Mouse (Mus musculus) intestine, embryonic 15.5 days (tissue): ENCODE results near the gene Adam23. TPM values are rescaled to one million over a fixed set of nuclear protein-coding genes. Genes with fewer than 3 reads are reported as not detected.
"Not testable (repeated sequence)": the region's sequence is repeated elsewhere in the genome, so short reads cannot be mapped to it uniquely, and the experiment has no call there.

Source experiments
- ATAC-seq: fragments of 200-750 bp; cut with Nextera tagmentation; 2 replicates; pipeline ENCODE4 v1.8.0; 2017; ENCODE audit warnings: moderate TSS enrichment, moderate library complexity
- H3K27ac ChIP-seq: fragments of 300-500 bp; sonication (generic); 2 replicates; pipeline ENCODE4 v1.5.1; 2015; ENCODE audit warnings: mild to moderate bottlenecking, inconsistent platforms
- H3K27me3 ChIP-seq: fragments of 300-500 bp; sonication (generic); replicated peaks from 2 replicates; pipeline ENCODE4 v1.6.1; 2015; ENCODE audit warnings: inconsistent platforms
- H3K36me3 ChIP-seq: fragments of 300-500 bp; sonication (generic); 2 replicates; pipeline ENCODE4 v1.6.1; 2015; ENCODE audit warnings: inconsistent platforms
- H3K4me1 ChIP-seq: fragments of 300-500 bp; sonication (generic); replicated peaks from 2 replicates; pipeline ENCODE4 v1.6.1; 2015; ENCODE audit warnings: inconsistent platforms
- H3K4me2 ChIP-seq: fragments of 300-500 bp; sonication (generic); replicated peaks from 2 replicates; pipeline ENCODE4 v1.6.1; 2015; ENCODE audit warnings: mild to moderate bottlenecking, inconsistent platforms
- H3K4me3 ChIP-seq: fragments of 300-500 bp; sonication (generic); replicated peaks from 2 replicates; pipeline ENCODE4 v1.5.1; 2015; ENCODE audit warnings: inconsistent platforms
- H3K9ac ChIP-seq: fragments of 300-500 bp; sonication (generic); 2 replicates; pipeline ENCODE4 v1.6.1; 2015; ENCODE audit warnings: inconsistent platforms
- H3K9me3 ChIP-seq: fragments of 300-500 bp; sonication (generic); 2 replicates; pipeline ENCODE4 v1.6.1; 2016; ENCODE audit warnings: inconsistent platforms
- WGBS: fragments of 180-500 bp; shearing (Covaris S2); methylation state at CpG from one replicate; pipeline ENCODE4 v1.1.7; 2015; 5-methylcytosine and 5-hydroxymethylcytosine counted together
- polyA plus RNA-seq: library from polyadenylated mRNA; unstranded; fragments of >200 nt; fragmentation: Nextera tagmentation; extraction: Ambion mirVana; gene quantifications from 2 replicates; pipeline ENCODE4 v1.2.1, GENCODE M21; 2015

Adam23 gene
- polyA plus RNA-seq, 1 experiment from 2014 or later = 1.5 TPM

GRCm38 (mm10) chr1:63614594-63614993, 168.9 kb downstream of the Adam23 start:
- Histone ChIP-seq H3K4me1 (no peaks in the 10 kb centered on the region), H3K36me3 (no peaks in the 10 kb centered on the region), H3K27ac (no peak overlapping the region), H3K4me2 (no peak overlapping the region), H3K9ac (no peak overlapping the region), H3K4me3 (no peak overlapping the region), H3K27me3 (no peaks in the 10 kb centered on the region), H3K9me3 (no peaks in the 10 kb centered on the region)
- WGBS = under 1% methylated on average over 11 of the region's 11 CpGs
- no peak for ATAC-seq

- no peaks in the 10 kb centered on the region for H3K36me3 ChIP-seq
- 83% methylated on average over 3 of the region's 3 CpGs for WGBS
- no peak within 1 kb of the TSS for H3K4me2 ChIP-seq
- H3K9ac ChIP-seq = no peak within 1 kb of the TSS
- H3K27me3 ChIP-seq = no peaks in the 10 kb centered on the region
- no peak for ATAC-seq
- no peaks in the 10 kb centered on the region for H3K4me1 ChIP-seq
- H3K9me3 ChIP-seq = no peaks in the 10 kb centered on the region
- no peak within 1 kb of the TSS for H3K27ac ChIP-seq
- H3K4me3 ChIP-seq = no peak within 1 kb of the TSS
These were observed 170.0 kb downstream of the Adam23 start, which contains the start of gene Gm39653 for GRCm38 (mm10) chr1:63615668-63616067. Gene Gm39653 (plus strand): TSS chr1:63615968.

- Histone ChIP-seq H3K36me3 (no peaks in the 10 kb centered on the region), H3K4me2 (no peak overlapping the region), H3K9ac (no peak overlapping the region), H3K27ac (no peak overlapping the region), H3K4me1 (no peaks in the 10 kb centered on the region), H3K9me3 (0 out of 2 replicates have a peak, but pooled peaks cover 4% of the 10 kb centered on the region), H3K4me3 (no peak overlapping the region), H3K27me3 (no peaks in the 10 kb centered on the region)
- WGBS = 30% methylated on average over 2 of the region's 2 CpGs
- no peak for ATAC-seq
These were observed 182.5 kb downstream of the Adam23 start for GRCm38 (mm10) chr1:63628211-63628610.

GRCm38 (mm10) chr1:63630390-63630789, 184.7 kb downstream of the Adam23 start:
- H3K27me3 ChIP-seq, H3K4me1 ChIP-seq, ATAC-seq, H3K27ac ChIP-seq, H3K9me3 ChIP-seq, H3K4me3 ChIP-seq, H3K4me2 ChIP-seq, H3K36me3 ChIP-seq, H3K9ac ChIP-seq: not testable (repeated sequence)

- Histone ChIP-seq H3K9ac (no peak overlapping the region), H3K27ac (no peak overlapping the region), H3K9me3 (no peaks in the 10 kb centered on the region), H3K4me2 (no peak overlapping the region), H3K36me3 (no peaks in the 10 kb centered on the region), H3K27me3 (no peaks in the 10 kb centered on the region), H3K4me1 (no peaks in the 10 kb centered on the region), H3K4me3 (no peak overlapping the region)
- ATAC-seq = no peak
- 77% methylated on average over 6 of the region's 6 CpGs for WGBS
These were observed 194.2 kb downstream of the Adam23 start for GRCm38 (mm10) chr1:63639921-63640320.

Other genes starting within 250 kb of the Adam23 start
- 0.21 and 0.33 TPM in 2 replicates for gene Gpr1, start 231.3 kb upstream of the Adam23 start, polyA plus RNA-seq
- 6.3 and 7.1 TPM in 2 replicates for gene Zdbf2, start 172.6 kb upstream of the Adam23 start, polyA plus RNA-seq
- not detected in 2 replicates for gene Gm39653, start 170.1 kb downstream of the Adam23 start, polyA plus RNA-seq
- not detected in 2 replicates for gene Dytn, start 241.0 kb downstream of the Adam23 start, polyA plus RNA-seq